Mouse (Mus musculus): ENCODE measurements at regions not wholly inside any gene's neighbourhood (a gene's known extent, or its start where the extent isn't known, plus 50 kb on each side); places are given as distances from the start of the nearest gene placed in this dataset.

- DNase-seq (ENCODE audit: extremely low spot score, low spot score): no peak
Observed at GRCm38 (mm10) chr6:31899055-31899454, 151.0 kb upstream of the 1700012A03Rik start.

GRCm38 (mm10) chr6:31898609-31899008, 151.4 kb upstream of the 1700012A03Rik start:
- DNase-seq (ENCODE audit: extremely low spot score, low spot score): no peak

GRCm38 (mm10) chr6:31897001-31897400, 153.0 kb upstream of the 1700012A03Rik start:
- no peak for DNase-seq (ENCODE audit: extremely low spot score, low spot score)

- no peak for DNase-seq (ENCODE audit: extremely low spot score, low spot score)
Observed at GRCm38 (mm10) chr6:31895835-31896234, 154.2 kb upstream of the 1700012A03Rik start.

GRCm38 (mm10) chr6:31886931-31887330, 163.1 kb upstream of the 1700012A03Rik start:
- peak; percentile 59 for DNase-seq (ENCODE audit: extremely low spot score, low spot score)

- DNase-seq (ENCODE audit: extremely low spot score, low spot score): peak; percentile 34
Observed at GRCm38 (mm10) chr6:31885196-31885595, 164.8 kb upstream of the 1700012A03Rik start.

- DNase-seq (ENCODE audit: extremely low spot score, low spot score): peak; percentile 49
Observed at GRCm38 (mm10) chr6:31883726-31884125, 166.3 kb upstream of the 1700012A03Rik start.

GRCm38 (mm10) chr6:31874616-31875015, 175.4 kb upstream of the 1700012A03Rik start:
- no peak for DNase-seq (ENCODE audit: extremely low spot score, low spot score)

GRCm38 (mm10) chr6:31873911-31874310, 176.1 kb upstream of the 1700012A03Rik start:
- DNase-seq (ENCODE audit: extremely low spot score, low spot score): no peak

GRCm38 (mm10) chr6:31871766-31872165, 178.3 kb upstream of the 1700012A03Rik start:
- DNase-seq (ENCODE audit: extremely low spot score, low spot score): no peak

GRCm38 (mm10) chr6:31861996-31862395, 188.1 kb upstream of the 1700012A03Rik start:
- DNase-seq (ENCODE audit: extremely low spot score, low spot score): no peak

GRCm38 (mm10) chr6:31859621-31860020, 190.4 kb upstream of the 1700012A03Rik start:
- DNase-seq (ENCODE audit: extremely low spot score, low spot score): no peak

GRCm38 (mm10) chr6:31854261-31854660, 195.8 kb upstream of the 1700012A03Rik start:
- no peak for DNase-seq (ENCODE audit: extremely low spot score, low spot score)

GRCm38 (mm10) chr6:31846319-31846718, 203.7 kb upstream of the 1700012A03Rik start:
- no peak for DNase-seq (ENCODE audit: extremely low spot score, low spot score)

- no peak for DNase-seq (ENCODE audit: extremely low spot score, low spot score)
Observed at GRCm38 (mm10) chr6:31845671-31846070, 204.4 kb upstream of the 1700012A03Rik start.

- no peak for DNase-seq (ENCODE audit: extremely low spot score, low spot score)
Observed at GRCm38 (mm10) chr6:31840621-31841020, 209.4 kb upstream of the 1700012A03Rik start.

GRCm38 (mm10) chr6:31838588-31838987, 211.5 kb upstream of the 1700012A03Rik start:
- no peak for DNase-seq (ENCODE audit: extremely low spot score, low spot score)

- no peak for DNase-seq (ENCODE audit: extremely low spot score, low spot score)
Observed at GRCm38 (mm10) chr6:31835795-31836194, 214.3 kb upstream of the 1700012A03Rik start.

- DNase-seq (ENCODE audit: extremely low spot score, low spot score): no peak
Observed at GRCm38 (mm10) chr6:31834503-31834902, 215.5 kb upstream of the 1700012A03Rik start.

GRCm38 (mm10) chr6:31830610-31831009, 219.4 kb upstream of the 1700012A03Rik start:
- DNase-seq (ENCODE audit: extremely low spot score, low spot score): no peak

GRCm38 (mm10) chr6:31823616-31824015, 226.4 kb upstream of the 1700012A03Rik start:
- DNase-seq (ENCODE audit: extremely low spot score, low spot score): no peak

GRCm38 (mm10) chr6:31822186-31823085, 227.6 kb upstream of the 1700012A03Rik start:
- DNase-seq (ENCODE audit: extremely low spot score, low spot score): no peak

GRCm38 (mm10) chr6:31821621-31822020, 228.4 kb upstream of the 1700012A03Rik start:
- no peak for DNase-seq (ENCODE audit: extremely low spot score, low spot score)

Measured in neural tube, embryonic 10.5 days (tissue).